Mouse (Mus musculus) heart, adult 2 months (tissue): ENCODE measurements around the gene Olfr1385. TPM values are rescaled to one million over a fixed set of nuclear protein-coding genes. Genes with fewer than 3 reads are reported as not detected.
"Not testable (repeated sequence)": the region's sequence is repeated elsewhere in the genome, so short reads cannot be mapped to it uniquely, and the experiment has no call there.

Experiments
- DNase-seq, 2 experiments: peaks; one replicate each; pipeline ENCODE4 v3.0.0; 2021
- H3K27ac ChIP-seq: fragments of 200-600 bp; 2 replicates; pipeline ENCODE4 v1.8.1; 2022
- H3K27me3 ChIP-seq: fragments of 200-500 bp; 2 replicates; pipeline ENCODE4 v1.6.1; 2012; ENCODE audit warnings: mild to moderate bottlenecking, low read length, inconsistent platforms, mixed read lengths; ENCODE audit not compliant: control insufficient read depth, insufficient read depth
- H3K36me3 ChIP-seq: fragments of 200-500 bp; 2 replicates; pipeline ENCODE4 v1.6.1; 2012; ENCODE audit warnings: low read length, inconsistent platforms; ENCODE audit not compliant: control insufficient read depth, insufficient read depth
- H3K4me1 ChIP-seq: fragments of 200-500 bp; 2 replicates; pipeline ENCODE4 v1.6.1; 2011; ENCODE audit warnings: low read length; ENCODE audit not compliant: control insufficient read depth, insufficient read depth
- H3K4me3 ChIP-seq: fragments of 200-600 bp; 2 replicates; pipeline ENCODE4 v1.8.1; 2022
- H3K79me2 ChIP-seq: fragments of 200-500 bp; replicated peaks from 2 replicates; pipeline ENCODE4 v1.6.1; 2012; ENCODE audit warnings: mild to moderate bottlenecking, inconsistent platforms, low read length, moderate library complexity, mixed read lengths; ENCODE audit not compliant: control insufficient read depth, insufficient read depth
- H3K9ac ChIP-seq: fragments of 200-500 bp; 2 replicates; pipeline ENCODE4 v1.6.1; 2012; ENCODE audit warnings: low read depth, mild to moderate bottlenecking, control low read depth, inconsistent platforms, low read length, mixed read lengths
- CTCF ChIP-seq: fragments of 200-600 bp; IDR thresholded peaks from 2 replicates; pipeline ENCODE4 v1.8.1; 2022; ENCODE audit warnings: antibody characterized with exemption, mild to moderate bottlenecking, moderate library complexity
- EP300 ChIP-seq: fragments of 200-500 bp; IDR thresholded peaks from 2 replicates; pipeline ENCODE4 v1.6.1; 2011; ENCODE audit warnings: low read depth, low read length, control low read depth; ENCODE audit not compliant: insufficient read depth
- POLR2A ChIP-seq: fragments of 200-500 bp; IDR thresholded peaks from 2 replicates; pipeline ENCODE4 v1.6.1; 2011; ENCODE audit warnings: mild to moderate bottlenecking, low read depth, low read length, control low read depth; ENCODE audit not compliant: insufficient read depth
- WGBS: fragments of 180-500 bp; shearing (Covaris S2); methylation state at CpG from one replicate; pipeline ENCODE4 v1.1.7; 2018; 5-methylcytosine and 5-hydroxymethylcytosine counted together
- intact Hi-C: fragments of 180-260 bp; cut with DNase I; formaldehyde crosslinking; loops from one replicate; pipeline ENCODE4 v1.15.1; 2025
- polyA plus RNA-seq: library from polyadenylated mRNA; depleted of rRNA; stranded (reverse); fragments of >200 nt; gene quantifications from 2 replicates; pipeline ENCODE4 v1.2.3, GENCODE M21; 2012; rRNA removed
- total RNA-seq, 2 experiments: library from RNA; stranded (reverse); gene quantifications; 2 replicates each; pipeline ENCODE4 v1.2.3; 2021

Olfr1385 gene
- total and polyA plus RNA-seq, 3 experiments = not detected

GRCm38 (mm10) chr11:49532761-49533160 is 43.9 kb downstream of the Olfr1385 start:
- Histone ChIP-seq H3K4me1 (no peaks in the 10 kb centered on the region), H3K27ac (no peak overlapping the region), H3K36me3 (no peaks in the 10 kb centered on the region), H3K9ac (no peak overlapping the region), H3K4me3 (no peak overlapping the region), H3K27me3 (no peaks in the 10 kb centered on the region), H3K79me2 (no peaks in the 10 kb centered on the region)
- TF ChIP-seq CTCF = no peak
- TF ChIP-seq POLR2A = no peak
- TF ChIP-seq EP300 = no peak
- no peak for DNase-seq
- intact Hi-C loops = loop anchor here (10.0 kb wide), 1 partner anchor 658 kb away; the partner anchor contains the start of gene Irgm1

- not testable (repeated sequence) for H3K4me3 ChIP-seq, H3K9ac ChIP-seq, H3K4me1 ChIP-seq, H3K79me2 ChIP-seq, H3K36me3 ChIP-seq, DNase-seq, H3K27me3 ChIP-seq, H3K27ac ChIP-seq
- intact Hi-C loops = loop anchor here (10.0 kb wide), 1 partner anchor 662 kb away; the partner anchor contains the start of gene Irgm1
- peak; percentile 44 for TF ChIP-seq CTCF
- WGBS = 78% methylated on average over 2 of the region's 2 CpGs
Observed at GRCm38 (mm10) chr11:49536631-49537030, 47.8 kb downstream of the Olfr1385 start.

- DNase-seq = not testable (repeated sequence)
Observed at GRCm38 (mm10) chr11:49543149-49543548, 54.3 kb downstream of the Olfr1385 start, which contains the start of gene Olfr1381. Gene Olfr1381, plus strand, starts transcription at chr11:49543449.

More at GRCm38 (mm10) chr11:49543149-49543548, 54.3 kb downstream of the Olfr1385 start, which contains the start of gene Olfr1381:
- H3K79me2 ChIP-seq, H3K36me3 ChIP-seq, H3K27ac ChIP-seq, H3K9ac ChIP-seq, H3K4me1 ChIP-seq, H3K4me3 ChIP-seq, intact Hi-C loops, H3K27me3 ChIP-seq: not testable (repeated sequence)
- 70% methylated on average over 3 of the region's 3 CpGs for WGBS

Other genes starting within 250 kb of the Olfr1385 start
- 10 to 100 TPM; 59.2 to 72.3 TPM for gene Mgat1, start 244.9 kb upstream of the Olfr1385 start, total RNA-seq
- gene Mgat1, start 244.9 kb upstream of the Olfr1385 start, polyA plus RNA-seq = 74.4 and 86.4 TPM in 2 replicates
- gene Olfr1393, start 210.8 kb upstream of the Olfr1385 start, total RNA-seq = under 1 TPM; 0.39 TPM
- 1.8 and 2.1 TPM in 2 replicates for gene Olfr1393, start 210.8 kb upstream of the Olfr1385 start, polyA plus RNA-seq
- not detected for gene Olfr1392, start 203.8 kb upstream of the Olfr1385 start, total RNA-seq
- gene Olfr1392, start 203.8 kb upstream of the Olfr1385 start, polyA plus RNA-seq = 0.08 TPM in 1 of 2 replicates, not detected in the other
- not detected for gene Olfr10, start 184.3 kb upstream of the Olfr1385 start, total RNA-seq
- gene Olfr10, start 184.3 kb upstream of the Olfr1385 start, polyA plus RNA-seq = not detected in 2 replicates
- not detected for gene Olfr1391, start 166.3 kb upstream of the Olfr1385 start, total RNA-seq
- not detected in 2 replicates for gene Olfr1391, start 166.3 kb upstream of the Olfr1385 start, polyA plus RNA-seq
- gene Olfr1390, start 153.9 kb upstream of the Olfr1385 start, total RNA-seq = not detected
- gene Olfr1390, start 153.9 kb upstream of the Olfr1385 start, polyA plus RNA-seq = not detected in 2 replicates
- gene Olfr1389, start 66.0 kb upstream of the Olfr1385 start, total RNA-seq = not detected
- gene Olfr1389, start 66.0 kb upstream of the Olfr1385 start, polyA plus RNA-seq = not detected in 2 replicates
- not detected for gene Olfr1388, start 52.4 kb upstream of the Olfr1385 start, total RNA-seq
- 0.06 TPM in 1 of 2 replicates, not detected in the other for gene Olfr1388, start 52.4 kb upstream of the Olfr1385 start, polyA plus RNA-seq
- under 1 TPM in 1 of 2 experiments, not detected in 1; 0.07 TPM for gene Olfr1387, start 33.7 kb upstream of the Olfr1385 start, total RNA-seq
- gene Olfr1387, start 33.7 kb upstream of the Olfr1385 start, polyA plus RNA-seq = not detected in 2 replicates
- gene Olfr1386, start 24.0 kb upstream of the Olfr1385 start, total RNA-seq = under 1 TPM in 1 of 2 experiments, not detected in 1; 0.09 TPM
- not detected in 2 replicates for gene Olfr1386, start 24.0 kb upstream of the Olfr1385 start, polyA plus RNA-seq
- not detected for gene Olfr1384, start 17.7 kb downstream of the Olfr1385 start, total RNA-seq
- not detected in 2 replicates for gene Olfr1384, start 17.7 kb downstream of the Olfr1385 start, polyA plus RNA-seq
- under 1 TPM; 0.31 to 0.32 TPM for gene Olfr1383, start 30.6 kb downstream of the Olfr1385 start, total RNA-seq
- gene Olfr1383, start 30.6 kb downstream of the Olfr1385 start, polyA plus RNA-seq = not detected in 2 replicates
- gene Olfr1382, start 39.2 kb downstream of the Olfr1385 start, total RNA-seq = not detected
- not detected in 2 replicates for gene Olfr1382, start 39.2 kb downstream of the Olfr1385 start, polyA plus RNA-seq
- gene Olfr1381, start 54.4 kb downstream of the Olfr1385 start, total RNA-seq = not detected
- gene Olfr1381, start 54.4 kb downstream of the Olfr1385 start, polyA plus RNA-seq = not detected in 2 replicates
- not detected for gene Olfr1380, start 67.8 kb downstream of the Olfr1385 start, total RNA-seq
- not detected in 2 replicates for gene Olfr1380, start 67.8 kb downstream of the Olfr1385 start, polyA plus RNA-seq
- gene Flt4, start 120.2 kb downstream of the Olfr1385 start, total RNA-seq = 10 to 100 TPM; 11.8 to 12.2 TPM
- 9.3 and 12.7 TPM in 2 replicates for gene Flt4, start 120.2 kb downstream of the Olfr1385 start, polyA plus RNA-seq
- gene Scgb3a1, start 174.5 kb downstream of the Olfr1385 start, total RNA-seq = under 1 TPM; 0.52 to 0.86 TPM
- 1.6 and 709 TPM in 2 replicates for gene Scgb3a1, start 174.5 kb downstream of the Olfr1385 start, polyA plus RNA-seq
- gene Cnot6, start 223.7 kb downstream of the Olfr1385 start, total RNA-seq = 10 to 100 TPM; 19.3 to 23.4 TPM
- gene Cnot6, start 223.7 kb downstream of the Olfr1385 start, polyA plus RNA-seq = 6.3 and 12.7 TPM in 2 replicates